Mouse (Mus musculus) lung, embryonic 14.5 days (tissue): Measurements from ENCODE around the gene Mmp27. TPM values are rescaled to one million over a fixed set of nuclear protein-coding genes. Genes with fewer than 3 reads are reported as not detected.
A peak's percentile ranks its signal among the peaks of the same experiment; 100 is the strongest.

Experiments used
- ATAC-seq: fragments of 200-750 bp; cut with Nextera tagmentation; 2 replicates; pipeline ENCODE4 v1.8.0; 2017; ENCODE audit warnings: mild to moderate bottlenecking, moderate TSS enrichment, moderate library complexity; ENCODE audit not compliant: insufficient read depth
- DNase-seq: peaks from one replicate; pipeline ENCODE4 v3.0.0-alpha.2; 2015
- H3K27ac ChIP-seq: fragments of 300-500 bp; sonication (generic); 2 replicates; pipeline ENCODE4 v1.5.1; 2014; ENCODE audit warnings: low read depth, mild to moderate bottlenecking, moderate library complexity
- H3K27me3 ChIP-seq: fragments of 300-500 bp; sonication (generic); 2 replicates; pipeline ENCODE4 v1.6.1; 2014; ENCODE audit warnings: low read length, control low read depth; ENCODE audit not compliant: insufficient read depth
- H3K36me3 ChIP-seq: fragments of 300-500 bp; sonication (generic); 2 replicates; pipeline ENCODE4 v1.6.1; 2014; ENCODE audit warnings: control low read depth; ENCODE audit not compliant: insufficient read depth
- H3K4me1 ChIP-seq: fragments of 300-500 bp; sonication (generic); 2 replicates; pipeline ENCODE4 v1.6.1; 2014; ENCODE audit warnings: antibody characterized with exemption, control low read depth; ENCODE audit not compliant: insufficient read depth
- H3K4me2 ChIP-seq: fragments of 300-500 bp; sonication (generic); 2 replicates; pipeline ENCODE4 v1.6.1; 2014; ENCODE audit warnings: mild to moderate bottlenecking
- H3K4me3 ChIP-seq: fragments of 300-500 bp; sonication (generic); 2 replicates; pipeline ENCODE4 v1.5.1; 2014; ENCODE audit warnings: low read depth, low read length
- H3K9ac ChIP-seq: fragments of 300-500 bp; sonication (generic); 2 replicates; pipeline ENCODE4 v1.6.1; 2014
- H3K9me3 ChIP-seq: fragments of 300-500 bp; sonication (generic); 2 replicates; pipeline ENCODE4 v1.6.1; 2016; ENCODE audit warnings: low read depth, low read length, control low read depth
- CTCF ChIP-seq: IDR thresholded peaks from 2 replicates; pipeline ENCODE4 v1.5.1; 2016; ENCODE audit warnings: antibody characterized with exemption, low read depth
- WGBS: fragments of 180-500 bp; shearing (Covaris S2); extraction: QIAGEN DNeasy Blood & Tissue Kit; methylation state at CpG from one replicate; pipeline ENCODE4 v1.1.7; 2014; 5-methylcytosine and 5-hydroxymethylcytosine counted together
- polyA plus RNA-seq: library from polyadenylated mRNA; unstranded; fragments of >200 nt; fragmentation: Nextera tagmentation; extraction: Ambion mirVana; gene quantifications from 2 replicates; pipeline ENCODE4 v1.2.1, GENCODE M21; 2014

The Mmp27 gene
- polyA plus RNA-seq, 1 experiment from 2014 or later = not detected

GRCm38 (mm10) chr9:7572188-7572587 lies 992 bp downstream of the Mmp27 start:
- ATAC-seq (no peak), DNase-seq (no peak)
- Histone ChIP-seq H3K9ac (no peak overlapping the region), H3K4me1 (peaks cover 12% of the 10 kb centered on the region; the same call in 1 of the 2 replicates), H3K27ac (no peak overlapping the region), H3K36me3 (no peaks in the 10 kb centered on the region), H3K4me2 (no peak overlapping the region), H3K9me3 (no peaks in the 10 kb centered on the region), H3K4me3 (no peak overlapping the region), H3K27me3 (no peaks in the 10 kb centered on the region)
- no peak for TF ChIP-seq CTCF
- WGBS = 88% methylated on average over 7 of the region's 7 CpGs

GRCm38 (mm10) chr9:7572663-7573308 lies 1.6 kb downstream of the Mmp27 start:
- 36% methylated on average over 2 of the region's 2 CpGs for WGBS
- H3K4me1 ChIP-seq = peaks cover 12% of the 10 kb centered on the region; the same call in 1 of the 2 replicates
- no peaks in the 10 kb centered on the region for H3K27me3 ChIP-seq
- no peak for TF ChIP-seq CTCF
- no peak overlapping the region for H3K4me3 ChIP-seq
- DNase-seq = peak; percentile 78
- no peak overlapping the region for H3K9ac ChIP-seq
- peak; percentile 58; the same call in 1 of the 2 replicates for ATAC-seq
- no peak overlapping the region for H3K27ac ChIP-seq
- no peaks in the 10 kb centered on the region for H3K9me3 ChIP-seq
- H3K4me2 ChIP-seq = no peak overlapping the region
- no peaks in the 10 kb centered on the region for H3K36me3 ChIP-seq

GRCm38 (mm10) chr9:7575526-7575925 lies 4.3 kb downstream of the Mmp27 start:
- no peak for DNase-seq
- H3K27me3 ChIP-seq = no peaks in the 10 kb centered on the region
- no peaks in the 10 kb centered on the region for H3K9me3 ChIP-seq
- no peak for TF ChIP-seq CTCF
- no peaks in the 10 kb centered on the region for H3K36me3 ChIP-seq
- H3K9ac ChIP-seq = no peak overlapping the region
- 77% methylated on average over 3 of the region's 3 CpGs for WGBS
- no peak overlapping the region for H3K4me2 ChIP-seq
- peaks cover 10% of the 10 kb centered on the region; the same call in 1 of the 2 replicates for H3K4me1 ChIP-seq
- no peak overlapping the region for H3K4me3 ChIP-seq
- ATAC-seq = no peak
- no peak overlapping the region for H3K27ac ChIP-seq

- 85% methylated on average over 2 of the region's 2 CpGs for WGBS
- H3K4me3 ChIP-seq = no peak overlapping the region
Measured at GRCm38 (mm10) chr9:7577371-7577770, 6.2 kb downstream of the Mmp27 start.

GRCm38 (mm10) chr9:7590063-7590462 lies 18.9 kb downstream of the Mmp27 start:
- no peak overlapping the region for H3K27ac ChIP-seq
- no peak overlapping the region for H3K9ac ChIP-seq
- no peaks in the 10 kb centered on the region for H3K9me3 ChIP-seq
- no peaks in the 10 kb centered on the region for H3K4me1 ChIP-seq
- no peak overlapping the region for H3K4me2 ChIP-seq
- no peak for DNase-seq
- no peaks in the 10 kb centered on the region for H3K27me3 ChIP-seq
- no peaks in the 10 kb centered on the region for H3K36me3 ChIP-seq
- WGBS = 70% methylated on average over 8 of the region's 8 CpGs
- H3K4me3 ChIP-seq = no peak overlapping the region
- TF ChIP-seq CTCF = no peak
- no peak for ATAC-seq

More at GRCm38 (mm10) chr9:7577371-7577770, 6.2 kb downstream of the Mmp27 start:
- ATAC-seq (no peak), DNase-seq (no peak)
- H3K9ac ChIP-seq = no peak overlapping the region
- no peak overlapping the region for H3K27ac ChIP-seq
- TF ChIP-seq CTCF = no peak
- H3K36me3 ChIP-seq = no peaks in the 10 kb centered on the region
- H3K4me2 ChIP-seq = no peak overlapping the region
- 0 out of 2 replicates have a peak, but pooled peaks cover 5% of the 10 kb centered on the region for H3K4me1 ChIP-seq
- H3K27me3 ChIP-seq = no peaks in the 10 kb centered on the region
- H3K9me3 ChIP-seq = no peaks in the 10 kb centered on the region

- H3K4me1 ChIP-seq = no peaks in the 10 kb centered on the region
- H3K27me3 ChIP-seq = no peaks in the 10 kb centered on the region
- WGBS = 89% methylated on average over 3 of the region's 3 CpGs
- no peak overlapping the region for H3K4me3 ChIP-seq
- H3K9ac ChIP-seq = no peak overlapping the region
- no peak overlapping the region for H3K4me2 ChIP-seq
- DNase-seq (no peak), ATAC-seq (no peak)
- H3K27ac ChIP-seq = no peak overlapping the region
- no peaks in the 10 kb centered on the region for H3K36me3 ChIP-seq
- H3K9me3 ChIP-seq = no peaks in the 10 kb centered on the region
- TF ChIP-seq CTCF = no peak
Measured at GRCm38 (mm10) chr9:7593272-7593812, 22.1 kb downstream of the Mmp27 start.

- Histone ChIP-seq H3K9me3 (no peaks in the 10 kb centered on the region), H3K27ac (no peak overlapping the region)
- DNase-seq = peak; percentile 96
Measured at GRCm38 (mm10) chr9:7594816-7595540, 23.8 kb downstream of the Mmp27 start.

More at GRCm38 (mm10) chr9:7594816-7595540, 23.8 kb downstream of the Mmp27 start:
- Histone ChIP-seq H3K27me3 (no peaks in the 10 kb centered on the region), H3K4me3 (peak overlapping the region; percentile 28), H3K4me1 (no peaks in the 10 kb centered on the region), H3K36me3 (no peaks in the 10 kb centered on the region), H3K9ac (peak overlapping the region; percentile 39; the same call in 1 of the 2 replicates), H3K4me2 (peak overlapping the region; percentile 55)
- ATAC-seq = peak; percentile 100
- WGBS = 7% methylated on average over 6 of the region's 6 CpGs
- peak; percentile 96 for TF ChIP-seq CTCF
